Mouse (Mus musculus): ENCODE measurements around the gene Phf14. TPM values are rescaled to one million over a fixed set of nuclear protein-coding genes. Genes with fewer than 3 reads are reported as not detected.
"Not testable (repeated sequence)": the region's sequence is repeated elsewhere in the genome, so short reads cannot be mapped to it uniquely, and the experiment has no call there.

The Phf14 gene
- 65.1 and 75.2 TPM in 2 replicates for polyA plus RNA-seq (2016; fragmentation: Nextera tagmentation; extraction: Ambion mirVana)

DNA sequence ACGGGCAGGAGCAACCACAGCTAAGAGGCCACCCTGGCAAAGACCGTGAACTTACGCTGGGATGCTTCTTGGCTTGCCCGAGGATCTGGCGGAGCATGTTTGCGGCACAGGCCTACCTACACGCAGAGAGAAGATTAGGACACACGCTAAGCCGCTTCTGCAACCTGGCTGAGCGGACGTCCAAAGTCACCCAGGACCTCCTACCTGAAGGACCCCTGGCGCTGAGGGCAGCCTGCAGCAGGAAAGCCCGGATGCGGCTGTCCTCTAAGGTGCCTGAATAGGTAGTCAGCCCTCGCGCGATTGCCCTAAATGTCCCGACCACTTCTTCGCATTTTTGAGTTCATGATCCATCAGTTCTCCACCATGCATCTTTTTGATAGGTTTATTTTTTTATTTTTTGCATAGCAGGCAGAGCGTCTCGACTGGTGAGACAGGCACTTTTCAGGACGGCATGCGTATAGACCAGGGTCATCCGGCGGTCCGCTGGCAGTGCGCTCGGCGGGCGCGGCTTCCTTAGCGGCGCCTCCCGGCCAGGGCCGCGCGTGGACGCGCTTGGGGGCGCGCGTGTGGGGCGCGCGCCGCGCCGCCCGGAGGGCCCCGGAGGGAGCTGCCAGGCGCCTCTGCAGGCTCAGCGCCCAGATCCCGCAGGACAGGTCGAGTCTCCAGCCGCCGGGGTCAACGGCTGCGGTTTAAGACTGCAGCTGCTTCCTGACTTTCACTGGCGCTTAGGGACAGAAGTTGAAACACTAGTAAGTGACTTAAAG is at the start of gene Phf14, which contains the start of gene Ndufa4:
TSS of gene Phf14 (plus strand) at position 541 of the 764 bp plus-strand sequence.
TSS of gene Ndufa4 (minus strand) at position 229 of the 764 bp plus-strand sequence.
- Histone ChIP-seq H3K4me1 (replicated peaks) (peaks cover 19% of the 10 kb centered on the region), H3K27me3 (ENCODE audit: insufficient read depth, poor library complexity, severe bottlenecking) (no peaks in the 10 kb centered on the region), H3K36me3 (peaks cover 35% of the 10 kb centered on the region), H3K9me3 (no peaks in the 10 kb centered on the region), H3K4me3 (peak within 1 kb of the TSS; percentile 89), H3K27ac (peak within 1 kb of the TSS; percentile 94)
- under 1% methylated on average over 59 of the region's 59 CpGs for WGBS
- DNase-seq (ENCODE audit: low spot score), result peak; percentile 89

DNA sequence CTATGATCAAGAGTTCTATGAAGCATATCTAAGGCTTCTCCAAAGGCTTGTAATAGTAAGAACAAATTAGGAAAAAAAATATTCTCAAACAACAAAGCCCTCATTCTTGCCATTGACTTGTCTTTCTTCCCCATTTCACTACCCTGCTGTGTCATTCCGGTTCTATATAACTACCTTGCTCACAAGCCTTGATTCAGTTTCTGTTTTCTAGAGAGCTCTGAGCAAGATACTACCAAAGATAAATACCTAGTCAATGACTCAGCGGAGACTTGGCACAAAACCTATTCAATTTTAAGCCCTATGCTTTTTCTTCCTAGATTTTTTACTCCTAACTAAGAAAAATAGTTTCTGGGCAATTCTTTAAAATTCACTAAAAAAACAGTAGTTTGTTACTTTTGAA is 32.2 kb upstream of the Phf14 start:
- not testable (repeated sequence) for H3K9me3 ChIP-seq; DNase-seq (ENCODE audit: low spot score); H3K4me1 ChIP-seq (replicated peaks); H3K27ac ChIP-seq; H3K4me3 ChIP-seq; H3K36me3 ChIP-seq; H3K27me3 ChIP-seq (ENCODE audit: insufficient read depth, poor library complexity, severe bottlenecking)
- no CpG with 5 or more reads among the region's 2 CpGs for WGBS

DNA sequence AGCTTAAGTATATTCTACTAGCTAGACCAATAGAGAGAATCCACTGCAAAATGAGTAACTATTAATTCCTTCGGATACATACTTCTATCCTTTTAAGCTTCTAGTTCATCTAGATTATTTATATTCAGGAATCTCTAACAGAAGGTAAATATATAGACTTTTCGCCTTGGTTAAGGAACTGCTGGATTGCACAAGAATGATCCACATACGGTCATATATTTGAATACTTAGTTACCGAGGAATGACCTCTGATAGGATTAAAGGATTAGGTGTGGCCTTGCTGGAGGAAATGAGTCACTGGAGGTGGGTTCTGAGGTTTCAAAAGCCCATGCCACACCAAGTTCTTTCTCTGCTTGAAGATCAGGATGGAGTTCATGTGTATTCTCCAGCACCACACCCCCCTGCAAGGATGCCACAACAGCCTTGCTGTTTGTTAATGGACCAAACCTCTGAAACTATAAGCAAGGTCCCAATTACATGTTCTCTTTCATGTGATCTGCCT is 6.7 kb upstream of the Phf14 start:
- H3K9me3 ChIP-seq, result no peaks in the 10 kb centered on the region
- H3K4me1 ChIP-seq (replicated peaks), result peaks cover 2% of the 10 kb centered on the region; the same call in 1 of the 2 replicates
- H3K27me3 ChIP-seq (ENCODE audit: insufficient read depth, poor library complexity, severe bottlenecking), result no peaks in the 10 kb centered on the region
- no peak overlapping the region for H3K4me3 ChIP-seq
- no peak overlapping the region for H3K27ac ChIP-seq
- no peak for DNase-seq (ENCODE audit: low spot score)
- WGBS, result 93% methylated on average over 4 of the region's 4 CpGs
- peaks cover 78% of the 10 kb centered on the region for H3K36me3 ChIP-seq

DNA sequence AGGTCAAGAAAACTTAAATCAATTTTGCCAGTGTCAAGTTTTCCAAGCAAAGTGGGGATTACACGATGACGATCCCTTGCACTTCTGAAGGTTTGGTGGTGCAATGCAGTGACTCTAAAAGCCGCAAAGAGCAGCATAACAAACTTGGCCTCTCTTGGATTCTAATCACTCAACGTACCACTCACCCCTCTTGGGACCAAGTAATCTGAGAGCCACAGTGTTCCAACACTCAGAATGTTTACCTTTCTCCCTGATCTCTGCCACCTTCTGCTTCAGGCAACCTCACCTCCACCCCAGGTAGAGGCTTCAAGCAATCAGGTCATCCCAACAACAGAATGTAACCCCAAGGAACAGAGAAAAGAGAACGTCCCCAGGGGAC is 730 bp upstream of the Phf14 start:
- Histone ChIP-seq H3K27me3 (ENCODE audit: insufficient read depth, poor library complexity, severe bottlenecking) (no peaks in the 10 kb centered on the region), H3K9me3 (no peaks in the 10 kb centered on the region), H3K36me3 (peaks cover 41% of the 10 kb centered on the region), H3K4me1 (replicated peaks) (peaks cover 19% of the 10 kb centered on the region), H3K27ac (peak overlapping the region; percentile 94), H3K4me3 (peak overlapping the region; percentile 89)
- no peak for DNase-seq (ENCODE audit: low spot score)
- 4% methylated on average over 5 of the region's 5 CpGs for WGBS

DNA sequence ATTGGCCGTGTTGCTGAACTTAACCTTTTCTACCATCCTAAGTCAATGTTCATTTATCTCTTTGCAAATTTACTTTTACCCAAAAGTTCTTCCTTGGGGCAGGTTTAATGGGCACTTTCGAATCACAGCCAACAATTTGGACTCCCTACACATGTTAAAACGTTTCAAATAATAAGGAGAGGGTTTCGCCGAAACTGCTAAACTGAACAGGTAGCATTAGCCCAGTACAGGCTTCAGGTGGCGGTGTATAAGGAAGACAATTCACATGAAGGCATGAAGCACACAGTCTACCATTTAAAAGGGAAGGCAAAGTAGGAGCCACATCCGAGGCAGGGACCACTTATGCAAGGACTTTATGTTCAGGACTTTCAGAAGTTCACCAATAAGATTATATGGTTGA is 561 bp downstream of the Phf14 start:
- Histone ChIP-seq H3K4me1 (replicated peaks) (peaks cover 19% of the 10 kb centered on the region), H3K27ac (peak overlapping the region; percentile 94), H3K27me3 (ENCODE audit: insufficient read depth, poor library complexity, severe bottlenecking) (no peaks in the 10 kb centered on the region), H3K9me3 (no peaks in the 10 kb centered on the region), H3K4me3 (peak overlapping the region; percentile 89), H3K36me3 (peaks cover 28% of the 10 kb centered on the region)
- 33% methylated on average over 7 of the region's 7 CpGs for WGBS
- no peak for DNase-seq (ENCODE audit: low spot score)

DNA sequence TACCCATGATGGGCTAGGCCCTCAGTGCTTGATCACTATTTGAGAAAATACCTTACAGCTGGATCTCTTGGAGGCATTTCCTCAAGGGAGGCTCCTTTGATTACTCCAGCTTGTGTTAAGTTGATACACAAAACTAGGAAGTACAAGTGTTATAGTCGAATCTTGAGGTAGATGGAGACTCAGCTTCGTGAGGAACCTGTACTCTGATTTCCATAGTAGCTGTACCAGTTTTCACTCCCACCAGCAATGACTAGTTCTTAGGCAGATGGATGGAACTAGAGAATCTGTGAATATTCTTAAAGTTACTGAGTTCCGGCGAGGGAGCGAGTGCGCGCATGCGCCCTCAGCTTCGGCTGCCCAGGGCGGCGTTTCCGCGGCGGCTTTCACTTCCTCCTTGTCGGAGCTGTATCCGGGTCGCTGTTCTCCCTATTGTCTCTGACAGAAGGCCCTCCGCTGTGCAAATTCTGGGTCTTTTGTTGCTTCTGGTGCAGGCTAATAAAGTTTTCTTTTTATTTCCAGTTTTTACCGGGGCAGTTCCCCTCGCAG is 18.0 kb downstream of the Phf14 start:
- Histone ChIP-seq H3K27ac (peak overlapping the region; percentile 99), H3K27me3 (ENCODE audit: insufficient read depth, poor library complexity, severe bottlenecking) (no peaks in the 10 kb centered on the region), H3K4me3 (peak overlapping the region; percentile 90), H3K36me3 (peaks cover 30% of the 10 kb centered on the region), H3K4me1 (replicated peaks) (peaks cover 15% of the 10 kb centered on the region), H3K9me3 (no peaks in the 10 kb centered on the region; the same call in 1 of the 2 replicates)
- under 1% methylated on average over 20 of the region's 20 CpGs for WGBS
- DNase-seq (ENCODE audit: low spot score), result peak; percentile 89

DNA sequence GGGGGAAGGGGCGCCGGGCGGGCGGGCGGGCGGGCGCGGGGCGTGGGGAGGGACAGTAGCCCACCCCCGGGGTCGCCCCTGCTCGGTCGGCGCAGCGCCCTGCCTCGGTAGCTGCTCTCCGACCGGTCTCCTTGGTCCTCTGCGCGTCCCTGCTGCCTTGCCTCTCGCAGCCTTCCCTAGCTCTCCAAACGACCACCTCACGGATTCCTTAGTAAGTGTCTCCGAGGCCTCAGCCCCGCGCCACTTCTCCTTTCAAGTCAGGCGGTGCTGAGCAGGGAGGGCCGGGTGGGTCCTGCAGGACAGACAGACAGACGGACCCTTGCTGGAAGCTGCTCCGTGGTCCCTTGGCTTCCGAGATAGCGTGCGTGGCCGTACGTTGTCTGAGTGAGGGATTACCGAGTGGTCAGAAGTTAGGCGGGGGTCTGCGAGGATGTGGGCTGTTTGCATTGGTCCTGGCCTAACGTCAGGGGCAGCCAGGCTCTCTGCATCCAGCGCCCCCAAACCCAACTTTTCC is 18.5 kb downstream of the Phf14 start:
- Histone ChIP-seq H3K27me3 (ENCODE audit: insufficient read depth, poor library complexity, severe bottlenecking) (no peaks in the 10 kb centered on the region), H3K27ac (peak overlapping the region; percentile 99), H3K4me3 (peak overlapping the region; percentile 90), H3K9me3 (no peaks in the 10 kb centered on the region; the same call in 1 of the 2 replicates), H3K4me1 (replicated peaks) (peaks cover 15% of the 10 kb centered on the region), H3K36me3 (peaks cover 30% of the 10 kb centered on the region)
- WGBS, result under 1% methylated on average over 40 of the region's 40 CpGs
- DNase-seq (ENCODE audit: low spot score), result peak; percentile 71

DNA sequence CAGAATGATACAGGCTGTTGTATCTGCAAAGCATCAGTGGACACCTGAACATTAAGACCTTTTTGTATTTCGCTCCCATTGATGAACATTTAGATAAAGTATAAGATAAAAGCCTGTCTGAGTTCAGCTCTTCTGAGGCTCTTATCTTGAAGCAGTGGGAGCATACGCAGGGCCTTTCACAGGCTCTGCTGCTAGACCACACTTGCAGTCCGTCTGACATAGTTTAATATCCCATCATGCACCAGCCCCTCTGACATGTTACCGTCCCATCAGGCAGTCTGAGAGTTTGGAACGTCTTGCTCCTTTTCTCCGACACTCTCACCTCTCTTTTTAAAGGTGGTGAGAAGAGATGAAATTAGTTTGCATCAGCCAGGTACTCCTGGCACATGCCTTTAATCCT is 19.9 kb downstream of the Phf14 start:
- Histone ChIP-seq H3K9me3 (no peaks in the 10 kb centered on the region; the same call in 1 of the 2 replicates), H3K4me3 (peak overlapping the region; percentile 90), H3K27ac (no peak overlapping the region), H3K4me1 (replicated peaks) (peaks cover 15% of the 10 kb centered on the region), H3K27me3 (ENCODE audit: insufficient read depth, poor library complexity, severe bottlenecking) (no peaks in the 10 kb centered on the region), H3K36me3 (peaks cover 30% of the 10 kb centered on the region)
- WGBS, result 88% methylated on average over 6 of the region's 6 CpGs
- DNase-seq (ENCODE audit: low spot score), result no peak

DNA sequence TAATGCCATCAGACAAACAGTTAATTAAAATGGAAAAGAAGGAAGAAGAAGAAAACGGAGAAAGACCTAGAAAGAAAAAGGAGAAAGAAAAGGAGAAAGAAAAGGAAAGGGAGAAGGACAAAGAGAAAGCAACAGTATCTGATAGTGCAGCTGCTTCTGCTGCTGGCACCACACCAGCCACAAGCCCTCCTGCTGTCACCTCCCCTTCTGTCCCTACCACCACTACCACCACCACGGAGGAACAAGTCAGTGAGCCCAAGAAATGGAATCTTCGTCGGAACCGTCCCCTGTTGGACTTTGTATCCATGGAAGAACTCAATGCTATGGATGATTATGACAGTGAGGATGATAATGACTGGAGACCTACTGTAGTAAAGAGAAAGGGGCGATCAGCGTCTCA is 25.8 kb downstream of the Phf14 start:
- no peak overlapping the region for H3K27ac ChIP-seq
- DNase-seq (ENCODE audit: low spot score), result no peak
- WGBS, result 96% methylated on average over 7 of the region's 7 CpGs
- H3K4me1 ChIP-seq (replicated peaks), result no peaks in the 10 kb centered on the region; the same call in 1 of the 2 replicates
- peaks cover 48% of the 10 kb centered on the region for H3K36me3 ChIP-seq
- H3K27me3 ChIP-seq (ENCODE audit: insufficient read depth, poor library complexity, severe bottlenecking), result no peaks in the 10 kb centered on the region
- H3K4me3 ChIP-seq, result no peak overlapping the region
- H3K9me3 ChIP-seq, result no peaks in the 10 kb centered on the region

DNA sequence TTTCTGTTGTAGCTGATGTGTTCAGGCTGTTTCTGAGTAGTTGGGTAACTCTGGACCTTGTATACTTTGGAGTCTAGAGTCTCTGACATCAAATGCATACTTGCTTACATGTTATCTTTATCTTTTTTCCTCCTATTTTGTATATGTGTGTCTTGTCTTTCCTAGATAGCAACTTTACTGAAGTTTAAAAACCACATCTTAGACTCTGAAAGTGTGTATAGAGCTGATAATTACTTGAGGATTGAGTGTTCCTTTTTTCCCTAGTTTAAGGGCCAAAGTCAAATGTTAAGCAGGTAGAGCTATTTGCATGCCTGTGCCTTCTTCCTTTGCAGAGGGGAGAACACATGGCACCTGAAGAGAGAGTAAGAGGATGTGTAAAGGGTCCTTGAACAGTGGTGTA is 33.3 kb downstream of the Phf14 start:
- Histone ChIP-seq H3K36me3 (peaks cover 77% of the 10 kb centered on the region), H3K4me1 (replicated peaks) (no peaks in the 10 kb centered on the region), H3K27me3 (ENCODE audit: insufficient read depth, poor library complexity, severe bottlenecking) (no peaks in the 10 kb centered on the region), H3K4me3 (no peak overlapping the region), H3K9me3 (no peaks in the 10 kb centered on the region), H3K27ac (no peak overlapping the region)
- DNase-seq (ENCODE audit: low spot score), result no peak

DNA sequence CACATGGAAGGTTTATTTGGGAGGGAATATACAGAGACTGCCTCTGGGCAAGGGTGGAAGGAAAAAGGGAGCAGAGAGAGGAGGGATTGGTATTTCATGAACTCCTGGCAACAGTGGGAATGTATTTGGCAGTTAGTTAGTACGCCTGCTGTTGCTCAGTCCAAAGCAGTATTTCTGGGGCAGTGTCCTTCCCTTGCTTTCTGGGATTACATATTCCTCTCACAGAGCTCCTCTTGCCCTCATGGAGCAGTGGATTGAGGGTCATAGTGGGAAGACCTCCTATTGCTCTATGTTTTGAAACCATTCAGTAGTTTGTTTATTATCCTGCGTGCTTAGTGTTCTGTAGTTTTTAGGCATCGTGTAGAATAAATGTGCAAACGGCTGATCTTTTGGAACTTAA is 34.5 kb downstream of the Phf14 start:
- Histone ChIP-seq H3K27ac (no peak overlapping the region), H3K36me3 (peaks cover 77% of the 10 kb centered on the region)
- 94% methylated on average over 4 of the region's 4 CpGs for WGBS

DNA sequence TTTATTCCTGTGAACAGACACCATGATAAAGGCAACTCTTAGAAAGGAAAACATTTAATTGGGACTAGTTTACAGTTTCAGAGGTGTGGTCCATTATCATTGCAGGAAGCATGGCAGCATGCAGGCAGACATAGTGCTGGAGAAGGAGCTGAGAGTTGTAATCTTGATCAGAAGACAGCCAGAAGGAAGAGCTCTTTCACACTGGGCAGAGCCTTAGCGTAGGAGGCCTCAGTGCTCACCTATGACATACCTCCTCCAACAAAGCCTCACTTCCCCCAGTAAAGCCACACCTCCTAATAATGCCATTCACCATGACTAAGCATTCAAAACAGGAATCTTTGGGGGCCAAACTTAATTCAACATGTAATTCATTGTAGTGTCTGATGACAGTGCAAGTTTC is 40.5 kb downstream of the Phf14 start:
- Histone ChIP-seq H3K9me3 (no peaks in the 10 kb centered on the region), H3K4me3 (no peak overlapping the region), H3K4me1 (replicated peaks) (no peaks in the 10 kb centered on the region), H3K27ac (no peak overlapping the region), H3K36me3 (peaks cover 55% of the 10 kb centered on the region), H3K27me3 (ENCODE audit: insufficient read depth, poor library complexity, severe bottlenecking) (no peaks in the 10 kb centered on the region)
- 93% methylated on average over 1 of the region's 1 CpGs for WGBS
- DNase-seq (ENCODE audit: low spot score), result no peak

More for the DNA sequence above, 34.5 kb downstream of the Phf14 start:
- Histone ChIP-seq H3K4me1 (replicated peaks) (no peaks in the 10 kb centered on the region), H3K27me3 (ENCODE audit: insufficient read depth, poor library complexity, severe bottlenecking) (no peaks in the 10 kb centered on the region), H3K4me3 (no peak overlapping the region), H3K9me3 (no peaks in the 10 kb centered on the region)
- DNase-seq (ENCODE audit: low spot score), result no peak

DNA sequence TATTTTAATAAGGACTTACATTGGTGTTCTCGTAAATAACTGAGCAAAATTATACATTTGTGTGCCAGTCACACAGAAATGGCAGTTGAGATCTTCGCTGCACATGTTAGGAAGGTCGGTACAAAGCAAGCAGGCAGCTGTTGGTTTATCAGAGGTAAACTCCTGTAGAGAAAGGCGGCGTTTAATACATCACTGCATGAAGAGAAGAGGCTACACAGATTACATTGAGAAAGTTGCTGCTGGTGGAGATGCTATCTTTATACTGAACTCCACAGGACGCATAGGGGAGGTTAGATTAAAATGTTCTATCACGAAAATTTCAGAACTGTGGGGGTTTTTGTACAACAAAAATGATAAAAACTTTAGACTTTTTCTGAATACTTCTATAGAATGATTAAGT is 52.6 kb downstream of the Phf14 start:
- 93% methylated on average over 7 of the region's 7 CpGs for WGBS
- Histone ChIP-seq H3K4me3 (no peak overlapping the region), H3K36me3 (peaks cover 55% of the 10 kb centered on the region), H3K4me1 (replicated peaks) (no peaks in the 10 kb centered on the region), H3K27ac (no peak overlapping the region), H3K27me3 (ENCODE audit: insufficient read depth, poor library complexity, severe bottlenecking) (no peaks in the 10 kb centered on the region), H3K9me3 (no peaks in the 10 kb centered on the region)
- no peak for DNase-seq (ENCODE audit: low spot score)
